Mouse (Mus musculus): Measurements from ENCODE around the gene A330070K13Rik. TPM values are rescaled to one million over a fixed set of nuclear protein-coding genes. Genes with fewer than 3 reads are reported as not detected.

A330070K13Rik gene
- polyA plus RNA-seq, 1 experiment = 0.56 TPM

GRCm38 (mm10) chr5:130393618-130394355 is 9.4 kb upstream of the A330070K13Rik start:
- H3K4me1 ChIP-seq (ENCODE audit: control insufficient read depth, insufficient read depth, low read length) = no peaks in the 10 kb centered on the region
- H3K36me3 ChIP-seq (ENCODE audit: control insufficient read depth, insufficient read depth, low read length) = no peaks in the 10 kb centered on the region
- H3K4me3 ChIP-seq (ENCODE audit: control insufficient read depth, low read depth, low read length) = no peak overlapping the region
- TF ChIP-seq CTCF (IDR thresholded peaks at IDR 0.05; ENCODE audit: control insufficient read depth, insufficient read depth, insufficient replicate concordance, low read depth, low read length) = no peak
- TF ChIP-seq POLR2A (IDR thresholded peaks at IDR 0.05; ENCODE audit: control insufficient read depth, low read depth, low read length) = no peak
- H3K27ac ChIP-seq (ENCODE audit: control insufficient read depth, insufficient read depth, low read depth, low read length) = no peak overlapping the region
- no peaks in the 10 kb centered on the region for H3K27me3 ChIP-seq (ENCODE audit: control insufficient read depth, insufficient read depth, low read length)

DNA sequence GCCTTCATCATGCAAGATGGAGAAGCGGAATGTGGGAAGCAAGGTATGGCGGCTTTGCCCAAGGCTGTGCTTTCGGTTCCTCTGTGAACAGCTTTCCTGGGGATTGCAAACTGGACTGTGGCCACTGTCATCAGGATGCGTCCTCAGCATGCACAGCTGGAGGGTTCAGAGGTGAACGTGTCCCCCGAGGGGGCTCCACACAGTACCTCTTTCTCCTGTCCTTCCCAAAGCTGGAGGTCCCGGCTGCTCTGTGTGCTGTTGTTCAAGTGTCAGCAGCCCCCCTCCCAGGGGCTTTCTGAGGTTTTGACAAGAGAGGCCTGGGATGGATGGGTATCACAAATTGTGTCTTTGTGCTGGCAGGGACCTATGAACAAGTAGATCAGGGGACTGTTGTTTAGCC is 2.0 kb upstream of the A330070K13Rik start:
- no peak overlapping the region for H3K27ac ChIP-seq (ENCODE audit: control insufficient read depth, insufficient read depth, low read depth, low read length)
- no peak overlapping the region for H3K4me3 ChIP-seq (ENCODE audit: control insufficient read depth, low read depth, low read length)
- H3K4me1 ChIP-seq (ENCODE audit: control insufficient read depth, insufficient read depth, low read length) = no peaks in the 10 kb centered on the region
- H3K36me3 ChIP-seq (ENCODE audit: control insufficient read depth, insufficient read depth, low read length) = no peaks in the 10 kb centered on the region
- TF ChIP-seq POLR2A (IDR thresholded peaks at IDR 0.05; ENCODE audit: control insufficient read depth, low read depth, low read length) = no peak
- no peak for TF ChIP-seq CTCF (IDR thresholded peaks at IDR 0.05; ENCODE audit: control insufficient read depth, insufficient read depth, insufficient replicate concordance, low read depth, low read length)
- H3K27me3 ChIP-seq (ENCODE audit: control insufficient read depth, insufficient read depth, low read length) = no peaks in the 10 kb centered on the region

DNA sequence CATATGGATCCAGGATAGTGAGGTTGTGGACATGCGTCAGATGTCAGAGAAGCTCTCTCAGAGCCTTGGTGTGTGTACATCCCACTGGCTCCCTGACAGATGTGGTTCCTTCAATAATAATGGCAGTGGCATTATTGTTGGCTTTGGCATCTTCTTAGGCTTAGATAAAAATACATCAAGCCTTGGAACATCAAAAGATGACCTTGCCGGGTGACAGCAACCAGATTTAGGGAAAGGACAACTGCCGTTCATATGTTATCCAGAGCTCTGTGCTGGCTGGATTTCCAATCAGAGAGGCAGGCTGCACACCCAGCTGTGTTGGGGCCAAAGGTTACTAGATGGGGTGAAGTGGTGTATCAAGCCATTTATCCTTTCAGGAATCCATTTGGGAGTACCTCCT is 9.0 kb downstream of the A330070K13Rik start:
- no peak for TF ChIP-seq CTCF (IDR thresholded peaks at IDR 0.05; ENCODE audit: control insufficient read depth, insufficient read depth, insufficient replicate concordance, low read depth, low read length)
- no peak overlapping the region for H3K4me3 ChIP-seq (ENCODE audit: control insufficient read depth, low read depth, low read length)
- no peaks in the 10 kb centered on the region for H3K36me3 ChIP-seq (ENCODE audit: control insufficient read depth, insufficient read depth, low read length)
- H3K27me3 ChIP-seq (ENCODE audit: control insufficient read depth, insufficient read depth, low read length) = no peaks in the 10 kb centered on the region
- no peaks in the 10 kb centered on the region for H3K4me1 ChIP-seq (ENCODE audit: control insufficient read depth, insufficient read depth, low read length)
- no peak overlapping the region for H3K27ac ChIP-seq (ENCODE audit: control insufficient read depth, insufficient read depth, low read depth, low read length)

DNA sequence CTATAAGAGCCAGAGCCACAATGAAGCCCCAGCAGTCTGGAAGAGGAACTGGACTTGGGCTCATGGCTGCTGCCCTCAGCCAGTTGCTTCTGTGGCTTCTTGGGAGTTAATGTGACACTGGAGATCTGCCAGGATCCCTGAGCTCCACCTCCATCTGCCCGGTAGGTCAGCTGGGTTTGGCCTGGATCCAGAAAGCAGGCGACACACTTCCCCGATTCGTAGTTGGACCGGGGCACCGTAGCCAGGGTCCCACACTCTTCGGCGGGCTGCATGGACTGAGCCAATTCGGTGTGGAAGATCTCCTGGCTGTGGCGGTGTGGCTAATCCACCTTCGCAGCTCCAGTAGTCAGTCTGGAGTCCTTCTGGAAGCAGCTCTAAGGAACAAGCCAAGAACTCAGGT is 15.2 kb downstream of the A330070K13Rik start, which contains the start of gene Caln1:
TSS of gene Caln1 (plus strand) at position 219 of the 400 bp plus-strand sequence.
- H3K27me3 ChIP-seq (ENCODE audit: control insufficient read depth, insufficient read depth, low read length) = no peaks in the 10 kb centered on the region
- no peaks in the 10 kb centered on the region for H3K36me3 ChIP-seq (ENCODE audit: control insufficient read depth, insufficient read depth, low read length)
- H3K4me3 ChIP-seq (ENCODE audit: control insufficient read depth, low read depth, low read length) = no peak within 1 kb of the TSS
- H3K27ac ChIP-seq (ENCODE audit: control insufficient read depth, insufficient read depth, low read depth, low read length) = no peak within 1 kb of the TSS
- no peak for TF ChIP-seq CTCF (IDR thresholded peaks at IDR 0.05; ENCODE audit: control insufficient read depth, insufficient read depth, insufficient replicate concordance, low read depth, low read length)
- H3K4me1 ChIP-seq (ENCODE audit: control insufficient read depth, insufficient read depth, low read length) = peaks cover 3% of the 10 kb centered on the region; the same call in 1 of the 2 replicates

DNA sequence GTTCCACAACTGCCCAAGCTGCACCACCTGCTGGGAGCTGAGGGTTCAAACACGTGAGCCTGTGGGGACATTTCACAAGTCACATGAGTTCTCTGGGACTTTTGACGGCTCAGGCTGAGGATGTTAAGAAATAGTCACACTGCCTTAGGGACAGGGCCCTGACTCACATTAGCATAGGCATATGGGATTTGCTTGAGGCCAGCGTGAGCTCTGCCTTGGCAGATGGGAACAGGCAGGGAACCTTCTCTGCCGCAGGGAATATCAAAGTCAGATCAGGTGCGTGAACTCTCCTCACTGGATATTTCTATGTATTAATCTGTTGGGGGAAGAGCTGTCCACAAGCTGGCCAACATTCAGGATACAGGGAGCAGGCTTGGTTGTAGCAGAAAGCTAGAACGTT is 16.2 kb downstream of the A330070K13Rik start:
- Histone ChIP-seq H3K36me3 (ENCODE audit: control insufficient read depth, insufficient read depth, low read length) (no peaks in the 10 kb centered on the region), H3K27me3 (ENCODE audit: control insufficient read depth, insufficient read depth, low read length) (no peaks in the 10 kb centered on the region), H3K27ac (ENCODE audit: control insufficient read depth, insufficient read depth, low read depth, low read length) (no peak overlapping the region), H3K4me3 (ENCODE audit: control insufficient read depth, low read depth, low read length) (no peak overlapping the region), H3K4me1 (ENCODE audit: control insufficient read depth, insufficient read depth, low read length) (peaks cover 3% of the 10 kb centered on the region; the same call in 1 of the 2 replicates)
- no peak for TF ChIP-seq POLR2A (IDR thresholded peaks at IDR 0.05; ENCODE audit: control insufficient read depth, low read depth, low read length)
- no peak for TF ChIP-seq CTCF (IDR thresholded peaks at IDR 0.05; ENCODE audit: control insufficient read depth, insufficient read depth, insufficient replicate concordance, low read depth, low read length)

- no peak for TF ChIP-seq CTCF (IDR thresholded peaks at IDR 0.05; ENCODE audit: control insufficient read depth, insufficient read depth, insufficient replicate concordance, low read depth, low read length)
- no peak for TF ChIP-seq POLR2A (IDR thresholded peaks at IDR 0.05; ENCODE audit: control insufficient read depth, low read depth, low read length)
- no peaks in the 10 kb centered on the region for H3K4me1 ChIP-seq (ENCODE audit: control insufficient read depth, insufficient read depth, low read length)
Measured at GRCm38 (mm10) chr5:130363773-130364172, 20.7 kb downstream of the A330070K13Rik start.

GRCm38 (mm10) chr5:130363111-130363510 is 21.3 kb downstream of the A330070K13Rik start:
- no peak overlapping the region for H3K27ac ChIP-seq (ENCODE audit: control insufficient read depth, insufficient read depth, low read depth, low read length)
- H3K4me3 ChIP-seq (ENCODE audit: control insufficient read depth, low read depth, low read length) = no peak overlapping the region
- H3K27me3 ChIP-seq (ENCODE audit: control insufficient read depth, insufficient read depth, low read length) = no peaks in the 10 kb centered on the region
- H3K4me1 ChIP-seq (ENCODE audit: control insufficient read depth, insufficient read depth, low read length) = no peaks in the 10 kb centered on the region
- TF ChIP-seq POLR2A (IDR thresholded peaks at IDR 0.05; ENCODE audit: control insufficient read depth, low read depth, low read length) = no peak
- no peak for TF ChIP-seq CTCF (IDR thresholded peaks at IDR 0.05; ENCODE audit: control insufficient read depth, insufficient read depth, insufficient replicate concordance, low read depth, low read length)
- H3K36me3 ChIP-seq (ENCODE audit: control insufficient read depth, insufficient read depth, low read length) = no peaks in the 10 kb centered on the region

More at GRCm38 (mm10) chr5:130363773-130364172, 20.7 kb downstream of the A330070K13Rik start:
- Histone ChIP-seq H3K27ac (ENCODE audit: control insufficient read depth, insufficient read depth, low read depth, low read length) (no peak overlapping the region), H3K36me3 (ENCODE audit: control insufficient read depth, insufficient read depth, low read length) (no peaks in the 10 kb centered on the region), H3K4me3 (ENCODE audit: control insufficient read depth, low read depth, low read length) (no peak overlapping the region), H3K27me3 (ENCODE audit: control insufficient read depth, insufficient read depth, low read length) (no peaks in the 10 kb centered on the region)

Measured in testis, adult 2 months (tissue).